Mouse (Mus musculus): Measurements from ENCODE around the gene Clec4a3. TPM values are rescaled to one million over a fixed set of nuclear protein-coding genes. Genes with fewer than 3 reads are reported as not detected.

The Clec4a3 gene
- 1.4 and 1.5 TPM in 2 replicates for polyA plus RNA-seq (2015; fragmentation: Nextera tagmentation; extraction: Ambion mirVana)

GRCm38 (mm10) chr6:122952401-122952800, at the start of gene Clec4a3:
Clec4a3 (plus strand) TSS chr6:122952515.
- Histone ChIP-seq H3K4me1 (ENCODE audit: control insufficient read depth, insufficient read depth, low read depth, low read length) (no peaks in the 10 kb centered on the region), H3K27me3 (replicated peaks; ENCODE audit: control insufficient read depth, insufficient read depth, low read length) (no peaks in the 10 kb centered on the region), H3K36me3 (ENCODE audit: control insufficient read depth, insufficient read depth, low read length) (no peaks in the 10 kb centered on the region), H3K4me3 (ENCODE audit: low read length) (no peak within 1 kb of the TSS), H3K9me3 (ENCODE audit: control insufficient read depth, low read length) (peaks cover 2% of the 10 kb centered on the region; the same call in 1 of the 2 replicates), H3K9ac (ENCODE audit: low read depth, low read length) (no peak within 1 kb of the TSS), H3K4me2 (ENCODE audit: low read length) (no peak within 1 kb of the TSS), H3K27ac (ENCODE audit: low read depth, low read length) (no peak within 1 kb of the TSS)
- WGBS: 90% methylated on average over 8 of the region's 8 CpGs
- no peak for ATAC-seq

GRCm38 (mm10) chr6:122919922-122920321, 32.4 kb upstream of the Clec4a3 start:
- no peaks in the 10 kb centered on the region for H3K27me3 ChIP-seq (replicated peaks; ENCODE audit: control insufficient read depth, insufficient read depth, low read length)
- no peak overlapping the region for H3K4me3 ChIP-seq (ENCODE audit: low read length)
- H3K9ac ChIP-seq (ENCODE audit: low read depth, low read length): no peak overlapping the region
- no peak overlapping the region for H3K4me2 ChIP-seq (ENCODE audit: low read length)
- H3K9me3 ChIP-seq (ENCODE audit: control insufficient read depth, low read length): 0 out of 2 replicates have a peak, but pooled peaks cover 3% of the 10 kb centered on the region
- H3K4me1 ChIP-seq (ENCODE audit: control insufficient read depth, insufficient read depth, low read depth, low read length): no peaks in the 10 kb centered on the region
- no peaks in the 10 kb centered on the region for H3K36me3 ChIP-seq (ENCODE audit: control insufficient read depth, insufficient read depth, low read length)
- WGBS: 75% methylated on average over 4 of the region's 4 CpGs
- ATAC-seq: no peak
- H3K27ac ChIP-seq (ENCODE audit: low read depth, low read length): no peak overlapping the region

- 53% methylated on average over 4 of the region's 4 CpGs for WGBS
- no peak within 1 kb of the TSS for H3K4me3 ChIP-seq (ENCODE audit: low read length)
- H3K27me3 ChIP-seq (replicated peaks; ENCODE audit: control insufficient read depth, insufficient read depth, low read length): no peaks in the 10 kb centered on the region
- H3K4me1 ChIP-seq (ENCODE audit: control insufficient read depth, insufficient read depth, low read depth, low read length): no peaks in the 10 kb centered on the region
- no peaks in the 10 kb centered on the region for H3K36me3 ChIP-seq (ENCODE audit: control insufficient read depth, insufficient read depth, low read length)
- no peak for ATAC-seq
- H3K9ac ChIP-seq (ENCODE audit: low read depth, low read length): no peak within 1 kb of the TSS
- H3K4me2 ChIP-seq (ENCODE audit: low read length): no peak within 1 kb of the TSS
- H3K9me3 ChIP-seq (ENCODE audit: control insufficient read depth, low read length): 0 out of 2 replicates have a peak, but pooled peaks cover 2% of the 10 kb centered on the region
- no peak within 1 kb of the TSS for H3K27ac ChIP-seq (ENCODE audit: low read depth, low read length)
Observed at GRCm38 (mm10) chr6:122921451-122921850, 30.9 kb upstream of the Clec4a3 start, which contains the start of gene Clec4a1. Clec4a1 (plus strand) TSS chr6:122921848.

- Histone ChIP-seq H3K27ac (ENCODE audit: low read depth, low read length) (no peak overlapping the region), H3K36me3 (ENCODE audit: control insufficient read depth, insufficient read depth, low read length) (no peaks in the 10 kb centered on the region), H3K27me3 (replicated peaks; ENCODE audit: control insufficient read depth, insufficient read depth, low read length) (no peaks in the 10 kb centered on the region), H3K9me3 (ENCODE audit: control insufficient read depth, low read length) (no peaks in the 10 kb centered on the region), H3K4me1 (ENCODE audit: control insufficient read depth, insufficient read depth, low read depth, low read length) (no peaks in the 10 kb centered on the region), H3K4me2 (ENCODE audit: low read length) (no peak overlapping the region), H3K4me3 (ENCODE audit: low read length) (no peak overlapping the region), H3K9ac (ENCODE audit: low read depth, low read length) (no peak overlapping the region)
- no peak for ATAC-seq
- 93% methylated on average over 3 of the region's 3 CpGs for WGBS
Observed at GRCm38 (mm10) chr6:122934845-122935244, 17.5 kb upstream of the Clec4a3 start.

GRCm38 (mm10) chr6:122939618-122940017, 12.7 kb upstream of the Clec4a3 start:
- H3K4me3 ChIP-seq (ENCODE audit: low read length): no peak overlapping the region
- no peak for ATAC-seq
- H3K4me1 ChIP-seq (ENCODE audit: control insufficient read depth, insufficient read depth, low read depth, low read length): no peaks in the 10 kb centered on the region
- no peak overlapping the region for H3K4me2 ChIP-seq (ENCODE audit: low read length)
- H3K36me3 ChIP-seq (ENCODE audit: control insufficient read depth, insufficient read depth, low read length): no peaks in the 10 kb centered on the region
- WGBS: 89% methylated on average over 5 of the region's 5 CpGs
- no peaks in the 10 kb centered on the region for H3K9me3 ChIP-seq (ENCODE audit: control insufficient read depth, low read length)
- no peaks in the 10 kb centered on the region for H3K27me3 ChIP-seq (replicated peaks; ENCODE audit: control insufficient read depth, insufficient read depth, low read length)
- H3K27ac ChIP-seq (ENCODE audit: low read depth, low read length): no peak overlapping the region
- H3K9ac ChIP-seq (ENCODE audit: low read depth, low read length): no peak overlapping the region

- H3K9me3 ChIP-seq (ENCODE audit: control insufficient read depth, low read length): peaks cover 2% of the 10 kb centered on the region; the same call in 1 of the 2 replicates
- no peak overlapping the region for H3K4me3 ChIP-seq (ENCODE audit: low read length)
- no peak overlapping the region for H3K9ac ChIP-seq (ENCODE audit: low read depth, low read length)
- no peak overlapping the region for H3K4me2 ChIP-seq (ENCODE audit: low read length)
- H3K27ac ChIP-seq (ENCODE audit: low read depth, low read length): no peak overlapping the region
- 89% methylated on average over 2 of the region's 2 CpGs for WGBS
- ATAC-seq: no peak
- no peaks in the 10 kb centered on the region for H3K4me1 ChIP-seq (ENCODE audit: control insufficient read depth, insufficient read depth, low read depth, low read length)
- H3K27me3 ChIP-seq (replicated peaks; ENCODE audit: control insufficient read depth, insufficient read depth, low read length): no peaks in the 10 kb centered on the region
- no peaks in the 10 kb centered on the region for H3K36me3 ChIP-seq (ENCODE audit: control insufficient read depth, insufficient read depth, low read length)
Observed at GRCm38 (mm10) chr6:122946760-122947159, 5.6 kb upstream of the Clec4a3 start.

GRCm38 (mm10) chr6:122964562-122964961, 12.2 kb downstream of the Clec4a3 start:
- Histone ChIP-seq H3K27ac (ENCODE audit: low read depth, low read length) (no peak overlapping the region), H3K4me2 (ENCODE audit: low read length) (no peak overlapping the region), H3K9me3 (ENCODE audit: control insufficient read depth, low read length) (no peaks in the 10 kb centered on the region), H3K27me3 (replicated peaks; ENCODE audit: control insufficient read depth, insufficient read depth, low read length) (no peaks in the 10 kb centered on the region), H3K4me3 (ENCODE audit: low read length) (no peak overlapping the region), H3K4me1 (ENCODE audit: control insufficient read depth, insufficient read depth, low read depth, low read length) (no peaks in the 10 kb centered on the region), H3K9ac (ENCODE audit: low read depth, low read length) (no peak overlapping the region), H3K36me3 (ENCODE audit: control insufficient read depth, insufficient read depth, low read length) (no peaks in the 10 kb centered on the region)
- WGBS: 72% methylated on average over 2 of the region's 2 CpGs
- ATAC-seq: no peak

GRCm38 (mm10) chr6:122969048-122969447, 16.7 kb downstream of the Clec4a3 start:
- no peaks in the 10 kb centered on the region for H3K27me3 ChIP-seq (replicated peaks; ENCODE audit: control insufficient read depth, insufficient read depth, low read length)
- no peaks in the 10 kb centered on the region for H3K36me3 ChIP-seq (ENCODE audit: control insufficient read depth, insufficient read depth, low read length)
- no peak overlapping the region for H3K27ac ChIP-seq (ENCODE audit: low read depth, low read length)
- 90% methylated on average over 2 of the region's 2 CpGs for WGBS
- no peaks in the 10 kb centered on the region for H3K4me1 ChIP-seq (ENCODE audit: control insufficient read depth, insufficient read depth, low read depth, low read length)
- no peak overlapping the region for H3K4me3 ChIP-seq (ENCODE audit: low read length)
- H3K9me3 ChIP-seq (ENCODE audit: control insufficient read depth, low read length): no peaks in the 10 kb centered on the region
- no peak overlapping the region for H3K4me2 ChIP-seq (ENCODE audit: low read length)
- no peak overlapping the region for H3K9ac ChIP-seq (ENCODE audit: low read depth, low read length)
- ATAC-seq: no peak

- ATAC-seq: no peak
- H3K4me2 ChIP-seq (ENCODE audit: low read length): no peak within 1 kb of the TSS
- 90% methylated on average over 6 of the region's 6 CpGs for WGBS
- H3K4me3 ChIP-seq (ENCODE audit: low read length): no peak within 1 kb of the TSS
- H3K4me1 ChIP-seq (ENCODE audit: control insufficient read depth, insufficient read depth, low read depth, low read length): no peaks in the 10 kb centered on the region
- H3K9ac ChIP-seq (ENCODE audit: low read depth, low read length): no peak within 1 kb of the TSS
- H3K36me3 ChIP-seq (ENCODE audit: control insufficient read depth, insufficient read depth, low read length): no peaks in the 10 kb centered on the region
- no peaks in the 10 kb centered on the region for H3K27me3 ChIP-seq (replicated peaks; ENCODE audit: control insufficient read depth, insufficient read depth, low read length)
- H3K9me3 ChIP-seq (ENCODE audit: control insufficient read depth, low read length): peaks cover 6% of the 10 kb centered on the region
- H3K27ac ChIP-seq (ENCODE audit: low read depth, low read length): no peak within 1 kb of the TSS
Observed at GRCm38 (mm10) chr6:122989876-122990437, 37.6 kb downstream of the Clec4a3 start, which contains the start of gene Clec4a4. Clec4a4 (plus strand) TSS chr6:122990367.
